In the genomic region with DNA sequence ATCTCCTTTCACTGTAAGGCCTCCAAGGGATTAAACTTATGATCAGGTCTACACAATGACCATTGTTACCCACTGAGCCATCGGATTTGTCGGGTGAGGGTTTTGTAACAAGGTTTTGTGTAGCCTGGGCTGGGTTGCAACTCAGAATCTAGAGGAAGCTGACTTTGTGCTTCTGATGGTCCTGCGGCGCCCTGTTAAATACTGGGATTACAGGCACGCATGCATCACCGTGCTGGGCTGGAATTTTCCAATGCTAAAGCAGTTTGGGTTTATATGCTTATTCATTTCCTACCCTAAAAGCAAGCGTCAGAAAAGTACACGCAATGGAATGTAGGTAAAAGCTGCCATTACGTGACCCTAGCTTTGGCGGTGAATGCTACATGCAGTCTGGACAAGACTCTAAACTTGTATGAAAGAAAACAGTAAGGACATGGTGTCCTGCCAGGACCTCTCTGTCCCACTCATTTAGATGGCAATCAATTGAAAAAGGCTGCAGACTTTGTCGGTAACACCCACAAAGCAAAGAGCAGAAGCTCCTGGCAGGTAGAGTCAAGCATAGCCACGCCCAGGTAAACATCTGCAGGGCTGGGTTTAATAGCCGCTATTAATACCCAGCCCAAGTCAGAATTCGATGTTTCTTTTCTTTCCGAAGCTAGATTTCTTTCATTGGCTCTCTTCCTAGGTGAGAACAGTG, we compare ENCODE assay signal across 13 mouse cellular contexts. TPM values are rescaled to one million over a fixed set of nuclear protein-coding genes. Genes with fewer than 3 reads are reported as not detected.
DNase-seq lines count a peak whose midpoint lies in the region; ATAC-seq and TF ChIP-seq lines count a peak whose summit lies in the region.
"Had no signal": no experiment of that assay in that cellular context is flagged by ENCODE, and none has a peak within 500 bp of the region (broad histone marks: within the 10 kb centered on the region; RNA-seq: fewer than 3 reads in every experiment).

No protein-coding gene starts in this region.

- H3K4me1 ChIP-seq in heart, embryonic 16.5 days (ENCODE audit: control insufficient read depth, insufficient read depth, low read length) = peaks cover 6% of the 10 kb centered on the region
- H3K4me1 ChIP-seq in heart, adult 2 months (ENCODE audit: control insufficient read depth, insufficient read depth, low read length) = no peaks in the 10 kb centered on the region
- peaks cover 9% of the 10 kb centered on the region for H3K4me1 ChIP-seq in embryonic facial prominence, embryonic 12.5 days
- no peaks in the 10 kb centered on the region; the same call in 1 of the 2 replicates for H3K4me1 ChIP-seq in hindbrain, embryonic 14.5 days (replicated peaks; ENCODE audit: control insufficient read depth, insufficient read depth, low read length)
- peaks cover 9% of the 10 kb centered on the region for H3K4me1 ChIP-seq in midbrain, embryonic 16.5 days (ENCODE audit: control insufficient read depth, insufficient read depth, low read length)

- H3K36me3 ChIP-seq in heart, embryonic 16.5 days (ENCODE audit: control insufficient read depth, insufficient read depth) = no peaks in the 10 kb centered on the region
- no peaks in the 10 kb centered on the region for H3K36me3 ChIP-seq in heart, adult 2 months (ENCODE audit: control insufficient read depth, insufficient read depth, low read length)
- H3K36me3 ChIP-seq in embryonic facial prominence, embryonic 12.5 days = no peaks in the 10 kb centered on the region
- no peaks in the 10 kb centered on the region for H3K36me3 ChIP-seq in hindbrain, embryonic 14.5 days (replicated peaks; ENCODE audit: control insufficient read depth, insufficient read depth)
- no peaks in the 10 kb centered on the region for H3K36me3 ChIP-seq in midbrain, embryonic 16.5 days (ENCODE audit: control insufficient read depth, insufficient read depth, low read length)

- TF ChIP-seq POLR2A in heart, adult 2 months (IDR thresholded peaks at IDR 0.05; ENCODE audit: insufficient read depth, low read depth, low read length) = no peak

- no peaks in the 10 kb centered on the region for H3K9me3 ChIP-seq in heart, embryonic 16.5 days (replicated peaks; ENCODE audit: control insufficient read depth, low read length)
- H3K9me3 ChIP-seq in embryonic facial prominence, embryonic 12.5 days = no peaks in the 10 kb centered on the region
- H3K9me3 ChIP-seq in hindbrain, embryonic 14.5 days (ENCODE audit: control insufficient read depth, low read length) = no peaks in the 10 kb centered on the region
- no peaks in the 10 kb centered on the region for H3K9me3 ChIP-seq in midbrain, embryonic 16.5 days (replicated peaks; ENCODE audit: control insufficient read depth, low read length, poor library complexity, severe bottlenecking)

- no peak for DNase-seq in heart, adult 2 months
- DNase-seq in hindbrain, embryonic 14.5 days (ENCODE audit: low spot score) = no peak
- no peak for DNase-seq in urinary bladder, postnatal 14 days (ENCODE audit: low spot score)
- no peak for DNase-seq in kidney, adult 11 months
- DNase-seq in kidney, postnatal 14 days = no peak
- DNase-seq: adrenal gland, postnatal 10 days; cerebellum, postnatal 36 days had no signal

- ATAC-seq in heart, embryonic 16.5 days (replicated peaks; ENCODE audit: extremely low read depth, insufficient read depth, low FRiP score) = no peak
- ATAC-seq in embryonic facial prominence, embryonic 12.5 days (ENCODE audit: insufficient number of reproducible peaks, insufficient read depth, low FRiP score, low TSS enrichment) = no peak
- peak; percentile 15; the same call in 1 of the 2 replicates for ATAC-seq in hindbrain, embryonic 14.5 days (ENCODE audit: low FRiP score)
- peak; percentile 52 for ATAC-seq in midbrain, embryonic 16.5 days

- H3K4me2 ChIP-seq in heart, embryonic 16.5 days (ENCODE audit: low read depth, low read length) = peak overlapping the region; percentile 56
- peak overlapping the region; percentile 37 for H3K4me2 ChIP-seq in embryonic facial prominence, embryonic 12.5 days (replicated peaks)
- peak overlapping the region; percentile 43 for H3K4me2 ChIP-seq in hindbrain, embryonic 14.5 days (replicated peaks)
- H3K4me2 ChIP-seq in midbrain, embryonic 16.5 days (ENCODE audit: low read length) = peak overlapping the region; percentile 60

- H3K79me2 ChIP-seq in heart, adult 2 months (replicated peaks; ENCODE audit: control insufficient read depth, insufficient read depth, low read length) = no peaks in the 10 kb centered on the region

- intact Hi-C loops in heart, adult 2 months (cut with DNase I) = no loop called here

- peak overlapping the region; percentile 16; the same call in 1 of the 2 replicates for H3K4me3 ChIP-seq in heart, embryonic 16.5 days (ENCODE audit: low read length)
- no peak overlapping the region for H3K4me3 ChIP-seq in heart, adult 2 months
- H3K4me3 ChIP-seq in embryonic facial prominence, embryonic 12.5 days = no peak overlapping the region
- peak overlapping the region; percentile 2 for H3K4me3 ChIP-seq in hindbrain, embryonic 14.5 days (replicated peaks; ENCODE audit: low read length)
- H3K4me3 ChIP-seq in midbrain, embryonic 16.5 days (ENCODE audit: low read depth, low read length) = peak overlapping the region; percentile 27

- H3K27ac ChIP-seq in heart, embryonic 16.5 days (ENCODE audit: low read length) = no peak overlapping the region
- no peak overlapping the region for H3K27ac ChIP-seq in heart, adult 2 months
- no peak overlapping the region for H3K27ac ChIP-seq in embryonic facial prominence, embryonic 12.5 days
- no peak overlapping the region for H3K27ac ChIP-seq in hindbrain, embryonic 14.5 days
- peak overlapping the region; percentile 26; the same call in 1 of the 2 replicates for H3K27ac ChIP-seq in midbrain, embryonic 16.5 days (ENCODE audit: low read length)
- H3K27ac ChIP-seq: liver, embryonic 14.5 days had no signal

- H3K27me3 ChIP-seq in heart, embryonic 16.5 days (ENCODE audit: control insufficient read depth, insufficient read depth, low read length) = no peaks in the 10 kb centered on the region; the same call in 1 of the 2 replicates
- no peaks in the 10 kb centered on the region for H3K27me3 ChIP-seq in heart, adult 2 months (ENCODE audit: control insufficient read depth, insufficient read depth, low read length)
- H3K27me3 ChIP-seq in embryonic facial prominence, embryonic 12.5 days = peaks cover 27% of the 10 kb centered on the region
- H3K27me3 ChIP-seq in hindbrain, embryonic 14.5 days (ENCODE audit: control insufficient read depth, insufficient read depth, low read length) = peaks cover 8% of the 10 kb centered on the region; the same call in 1 of the 2 replicates
- H3K27me3 ChIP-seq in midbrain, embryonic 16.5 days (ENCODE audit: control insufficient read depth, insufficient read depth, low read depth, low read length) = peaks cover 2% of the 10 kb centered on the region; the same call in 1 of the 2 replicates
- H3K27me3 ChIP-seq: CH12.LX had no signal

- TF ChIP-seq EP300 in heart, adult 2 months (IDR thresholded peaks at IDR 0.05; ENCODE audit: insufficient read depth, low read depth, low read length) = no peak

- H3K9ac ChIP-seq in heart, embryonic 16.5 days (ENCODE audit: low read length) = peak overlapping the region; percentile 4
- no peak overlapping the region for H3K9ac ChIP-seq in heart, adult 2 months (ENCODE audit: low read depth, low read length)
- no peak overlapping the region for H3K9ac ChIP-seq in embryonic facial prominence, embryonic 12.5 days
- no peak overlapping the region for H3K9ac ChIP-seq in hindbrain, embryonic 14.5 days
- H3K9ac ChIP-seq in midbrain, embryonic 16.5 days (ENCODE audit: low read depth, low read length) = peak overlapping the region; percentile 46; the same call in 1 of the 2 replicates
- H3K9ac ChIP-seq: liver, embryonic 14.5 days had no signal

- no peak for TF ChIP-seq CTCF in heart, adult 2 months (IDR thresholded peaks at IDR 0.05)

- WGBS in heart, embryonic 16.5 days = 48% methylated on average over 15 of the region's 15 CpGs
- 65% methylated on average over 15 of the region's 15 CpGs for WGBS in heart, adult 2 months
- WGBS in embryonic facial prominence, embryonic 12.5 days = 18% methylated on average over 15 of the region's 15 CpGs
- 18% methylated on average over 15 of the region's 15 CpGs for WGBS in hindbrain, embryonic 14.5 days
- 12% methylated on average over 15 of the region's 15 CpGs for WGBS in midbrain, embryonic 16.5 days

RNA-seq across cellular contexts. Expression of a gene that starts 45.8 kb away (rescaled TPM):
- 1.3 and 1.4 TPM in 2 replicates for polyA plus RNA-seq in heart, embryonic 16.5 days (2015; fragmentation: Nextera tagmentation; extraction: Ambion mirVana)
- total RNA-seq in heart, adult 2 months (2021) = not detected
- 0.29 TPM in 1 of 2 replicates, not detected in the other for polyA plus RNA-seq in heart, adult 2 months (2012; rRNA removed)
- polyA plus RNA-seq in embryonic facial prominence, embryonic 12.5 days (2016; fragmentation: Nextera tagmentation; extraction: Ambion mirVana) = 2.9 and 3.2 TPM in 2 replicates
- 8.9 and 10.2 TPM in 2 replicates for polyA plus RNA-seq in hindbrain, embryonic 14.5 days (2014; fragmentation: Nextera tagmentation; extraction: Ambion mirVana)
- 10.9 and 15.6 TPM in 2 replicates for polyA plus RNA-seq in midbrain, embryonic 16.5 days (2015; fragmentation: Nextera tagmentation; extraction: Ambion mirVana)
- total RNA-seq: CH12.LX; hematopoietic stem cell, adult 5-6 weeks had no signal
- polyA plus RNA-seq: liver, embryonic 14.5 days had no signal

Comparison
In these comparisons a context has a peak if more than half of its experiments do, and no peak if none do; other contexts are left out.
1. H3K4me3 ChIP-seq: peak in heart, embryonic 16.5 days (single experiment), hindbrain, embryonic 14.5 days (single experiment) and midbrain, embryonic 16.5 days (single experiment); none in heart, adult 2 months (single experiment) and embryonic facial prominence, embryonic 12.5 days (single experiment).
2. H3K9ac ChIP-seq: peak in heart, embryonic 16.5 days (single experiment) and midbrain, embryonic 16.5 days (single experiment); none in heart, adult 2 months (single experiment), embryonic facial prominence, embryonic 12.5 days (single experiment) and hindbrain, embryonic 14.5 days (single experiment).
3. ATAC-seq: peak in hindbrain, embryonic 14.5 days (single experiment) and midbrain, embryonic 16.5 days (single experiment); none in heart, embryonic 16.5 days (single experiment) and embryonic facial prominence, embryonic 12.5 days (single experiment).
4. Peak in every context shown above with its lines, with median percentiles within 50 percentile points of each other: H3K4me2 ChIP-seq.